Mouse (Mus musculus) ES-E14 (cell line): ENCODE data around the gene Adam23. TPM values are rescaled to one million over a fixed set of nuclear protein-coding genes. Genes with fewer than 3 reads are reported as not detected.
A peak's percentile ranks its signal among the peaks of the same experiment; 100 is the strongest.

ENCODE experiments used
- DNase-seq: peaks from one replicate; pipeline ENCODE4 v3.0.0-alpha.2; 2013; ENCODE audit warnings: low read depth, low spot score
- H3K27ac ChIP-seq: 2 replicates; pipeline ENCODE4 v1.5.1; 2012; ENCODE audit warnings: low read depth, mild to moderate bottlenecking, low read length, moderate library complexity, mixed read lengths; ENCODE audit not compliant: poor library complexity, insufficient read depth, severe bottlenecking
- H3K36me3 ChIP-seq: 2 replicates; pipeline ENCODE4 v1.6.1; 2012; ENCODE audit warnings: mild to moderate bottlenecking, low read length, moderate library complexity, mixed read lengths; ENCODE audit not compliant: control insufficient read depth, poor library complexity, insufficient read depth, severe bottlenecking
- H3K4me1 ChIP-seq, 2 experiments: fragments of 150-350 bp in 1 of 2; sonication (generic) in 1 of 2; 2 replicates each; pipeline ENCODE4 v1.6.1; 2012; ENCODE audit warnings: low read length in 2 of 2, mild to moderate bottlenecking in 1 of 2, mixed read lengths in 1 of 2; ENCODE audit not compliant: control insufficient read depth in 2 of 2, insufficient read depth in 2 of 2, poor library complexity in 1 of 2
- H3K4me3 ChIP-seq, 2 experiments: fragments of 150-350 bp in 1 of 2; sonication (generic) in 1 of 2; 2 replicates each; pipeline ENCODE4 v1.5.1; 2012; ENCODE audit warnings: low read length in 2 of 2, low read depth in 1 of 2, mild to moderate bottlenecking in 1 of 2, mixed read lengths in 1 of 2; ENCODE audit not compliant: insufficient read depth in 1 of 2, poor library complexity in 1 of 2, severe bottlenecking in 1 of 2
- H3K9ac ChIP-seq: 2 replicates; pipeline ENCODE4 v1.6.1; 2012; ENCODE audit warnings: low read depth, mild to moderate bottlenecking, low read length, mixed read lengths; ENCODE audit not compliant: poor library complexity, insufficient read depth, severe bottlenecking
- H3K9me3 ChIP-seq: fragments of 150-350 bp; sonication (generic); 2 replicates; pipeline ENCODE4 v1.6.1; 2012; ENCODE audit warnings: low read depth, mild to moderate bottlenecking, low read length; ENCODE audit not compliant: control insufficient read depth, insufficient read depth
- CHD2 ChIP-seq: IDR thresholded peaks from 2 replicates; pipeline ENCODE4 v1.6.1; 2014; ENCODE audit warnings: mild to moderate bottlenecking, low read depth, low read length, inconsistent platforms
- HCFC1 ChIP-seq: IDR thresholded peaks from 2 replicates; pipeline ENCODE4 v1.6.1; 2012; ENCODE audit warnings: low read length, inconsistent platforms, borderline replicate concordance; ENCODE audit not compliant: insufficient read depth
- MAFK ChIP-seq: IDR thresholded peaks from 2 replicates; pipeline ENCODE4 v1.6.1; 2014; ENCODE audit warnings: mild to moderate bottlenecking, low read depth, low read length, inconsistent platforms; ENCODE audit not compliant: insufficient read depth
- ZC3H11A ChIP-seq: IDR thresholded peaks from 2 replicates; pipeline ENCODE4 v1.6.1; 2012; ENCODE audit warnings: low read depth, mild to moderate bottlenecking, inconsistent platforms, low read length, borderline replicate concordance
- ZNF384 ChIP-seq: IDR thresholded peaks from 2 replicates; pipeline ENCODE4 v1.6.1; 2012; ENCODE audit warnings: low read depth, low read length, inconsistent platforms
- in situ Hi-C, 2 experiments: fragments of 600-800 bp; cut with MboI; formaldehyde crosslinking; loops; one replicate each; pipeline ENCODE4 v1.15.1; 2025; ENCODE audit warnings: low sequenced_read_pairs in 2 of 2, inconsistent platforms in 1 of 2; ENCODE audit not compliant: unreplicated experiment in 2 of 2
- total RNA-seq: library from RNA; depleted of rRNA; stranded (reverse); fragments of 300-350 nt; gene quantifications from 2 replicates; pipeline ENCODE4 v1.2.3, GENCODE M21; 2012

The Adam23 gene
- total RNA-seq, 1 experiment = 119 TPM

GRCm38 (mm10) chr1:63579153-63579552 is 133.5 kb downstream of the Adam23 start:
- Histone ChIP-seq H3K36me3 (peaks cover 32% of the 10 kb centered on the region), H3K9me3 (no peaks in the 10 kb centered on the region), H3K4me3 (no peak overlapping the region), H3K9ac (no peak overlapping the region), H3K27ac (no peak overlapping the region), H3K4me1 (no peaks in the 10 kb centered on the region)
- in situ Hi-C loops = no loop called here
- no peak for DNase-seq
- no peak for TF ChIP-seq ZNF384
- TF ChIP-seq MAFK = no peak
- no peak for TF ChIP-seq HCFC1
- TF ChIP-seq ZC3H11A = no peak
- TF ChIP-seq CHD2 = no peak

GRCm38 (mm10) chr1:63586869-63587268 is 141.2 kb downstream of the Adam23 start:
- in situ Hi-C loops = no loop called here
- H3K36me3 ChIP-seq = peaks cover 15% of the 10 kb centered on the region
- TF ChIP-seq ZC3H11A (no peak), CHD2 (no peak), ZNF384 (no peak), MAFK (no peak), HCFC1 (no peak)
- H3K27ac ChIP-seq = no peak overlapping the region
- no peak overlapping the region for H3K9ac ChIP-seq
- H3K4me3 ChIP-seq = no peak overlapping the region
- H3K4me1 ChIP-seq = no peaks in the 10 kb centered on the region
- no peak for DNase-seq
- H3K9me3 ChIP-seq = no peaks in the 10 kb centered on the region

GRCm38 (mm10) chr1:63603870-63604500 is 158.3 kb downstream of the Adam23 start:
- DNase-seq = no peak
- Histone ChIP-seq H3K9ac (no peak overlapping the region), H3K36me3 (no peaks in the 10 kb centered on the region), H3K9me3 (no peaks in the 10 kb centered on the region), H3K4me1 (no peaks in the 10 kb centered on the region), H3K4me3 (no peak overlapping the region), H3K27ac (no peak overlapping the region)
- TF ChIP-seq HCFC1 (no peak), MAFK (no peak), ZNF384 (no peak), CHD2 (no peak), ZC3H11A (no peak)
- in situ Hi-C loops = no loop called here

GRCm38 (mm10) chr1:63609613-63610012 is 163.9 kb downstream of the Adam23 start:
- peak; percentile 20 for DNase-seq
- no peak for TF ChIP-seq MAFK
- TF ChIP-seq CHD2 = no peak
- no peak for TF ChIP-seq HCFC1
- TF ChIP-seq ZNF384 = no peak
- TF ChIP-seq ZC3H11A = no peak; the same call in 1 of the 2 replicates
- no peak overlapping the region for H3K4me3 ChIP-seq
- in situ Hi-C loops = no loop called here
- no peaks in the 10 kb centered on the region for H3K36me3 ChIP-seq
- H3K4me1 ChIP-seq = no peaks in the 10 kb centered on the region
- H3K9me3 ChIP-seq = no peaks in the 10 kb centered on the region
- H3K9ac ChIP-seq = no peak overlapping the region
- no peak overlapping the region for H3K27ac ChIP-seq
